Mouse (Mus musculus): Measurements from ENCODE around the gene Rap1gap2. TPM values are rescaled to one million over a fixed set of nuclear protein-coding genes. Genes with fewer than 3 reads are reported as not detected.
"Not testable (repeated sequence)": the region's sequence is repeated elsewhere in the genome, so short reads cannot be mapped to it uniquely, and the experiment has no call there.

Gene Rap1gap2
- total and polyA plus RNA-seq, 2 experiments from 2014 or later = 12.1 to 49.1 TPM

DNA sequence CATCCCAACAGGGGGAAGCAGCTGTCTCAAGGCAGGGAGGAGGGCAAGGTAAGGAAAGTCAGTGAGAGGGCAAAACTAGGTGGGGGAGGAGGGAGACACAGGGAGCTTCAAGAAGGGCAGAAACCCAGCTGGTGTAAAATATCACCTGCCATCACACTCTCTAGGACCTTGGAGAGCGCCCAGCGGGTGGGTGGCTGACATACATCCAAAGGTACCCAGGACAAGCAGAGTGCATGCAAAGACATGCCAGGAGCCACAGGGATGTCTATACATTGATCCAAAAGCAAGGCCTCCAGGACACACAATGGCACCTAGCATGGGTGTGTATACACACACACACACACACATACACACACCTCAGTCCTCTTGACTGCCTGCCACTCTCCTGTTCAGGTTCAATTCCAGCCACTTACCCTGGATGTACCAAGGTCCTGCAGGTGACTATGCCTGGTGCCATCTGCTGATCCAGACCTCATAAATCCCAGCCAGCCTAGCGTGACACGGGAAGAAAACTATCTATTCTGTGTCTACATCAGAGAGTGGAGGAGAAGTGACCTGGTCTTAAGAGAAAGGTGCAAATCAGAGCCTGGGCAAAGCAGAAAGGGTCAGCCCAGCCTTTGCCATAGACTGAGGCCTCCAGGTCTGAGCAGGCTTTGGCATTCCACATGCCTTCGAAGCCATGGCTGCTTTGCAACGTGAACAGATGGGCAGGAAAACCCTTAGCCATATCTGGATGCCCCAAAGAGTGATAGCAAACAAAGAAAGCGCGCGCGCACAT lies 25.6 kb downstream of the Rap1gap2 start:
- Histone ChIP-seq H3K4me1 (ENCODE audit: insufficient read depth, low read length) (peaks cover 10% of the 10 kb centered on the region; the same call in 1 of the 2 replicates), H3K27me3 (ENCODE audit: insufficient read depth, low read length) (no peaks in the 10 kb centered on the region), H3K27ac (ENCODE audit: low read depth, low read length) (no peak overlapping the region), H3K4me3 (ENCODE audit: low read depth, low read length) (no peak overlapping the region), H3K9ac (replicated peaks; ENCODE audit: low read length, poor library complexity, severe bottlenecking) (no peak overlapping the region), H3K4me2 (ENCODE audit: low read depth, low read length, poor library complexity, severe bottlenecking) (no peak overlapping the region), H3K9me3 (ENCODE audit: low read length) (no peaks in the 10 kb centered on the region), H3K36me3 (ENCODE audit: insufficient read depth, low read length) (no peaks in the 10 kb centered on the region)
- TF ChIP-seq CTCF (IDR thresholded peaks at IDR 0.05) = no peak
- ATAC-seq (ENCODE audit: low FRiP score) (no peak), DNase-seq (ENCODE audit: low spot score) (no peak)
- WGBS = 70% methylated on average over 10 of the region's 10 CpGs

DNA sequence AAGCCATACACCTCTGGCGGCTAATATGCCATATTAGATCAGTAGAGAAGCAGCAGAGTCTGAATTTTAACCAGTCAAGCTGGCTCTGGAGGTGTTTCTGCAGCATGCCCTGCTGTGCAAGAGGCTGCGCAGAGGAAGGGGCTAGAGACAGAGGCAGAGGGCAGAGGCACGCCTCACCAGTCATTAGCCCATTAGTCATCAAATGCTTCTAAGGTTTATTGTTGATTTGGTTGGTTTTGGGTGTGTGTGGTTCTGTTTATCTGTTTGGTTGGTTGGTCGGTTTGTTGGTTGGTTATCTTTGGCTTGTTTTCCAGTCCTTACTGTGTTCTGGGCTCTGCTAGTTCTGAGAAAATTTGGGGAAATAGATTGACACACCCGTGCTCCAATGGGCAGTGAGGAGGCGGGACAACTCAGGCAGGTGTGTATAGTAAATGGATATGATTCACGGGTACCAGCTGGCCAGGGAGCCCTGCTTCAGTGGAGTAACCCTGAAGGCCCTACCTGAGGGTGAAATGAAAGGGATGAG lies 26.8 kb downstream of the Rap1gap2 start:
- no peak for ATAC-seq (ENCODE audit: low FRiP score)
- 70% methylated on average over 7 of the region's 7 CpGs for WGBS
- H3K9me3 ChIP-seq (ENCODE audit: low read length) = no peaks in the 10 kb centered on the region
- no peak for DNase-seq (ENCODE audit: low spot score)
- H3K4me2 ChIP-seq (ENCODE audit: low read depth, low read length, poor library complexity, severe bottlenecking) = no peak overlapping the region
- no peak for TF ChIP-seq CTCF (IDR thresholded peaks at IDR 0.05)
- no peaks in the 10 kb centered on the region for H3K27me3 ChIP-seq (ENCODE audit: insufficient read depth, low read length)
- no peak overlapping the region for H3K4me3 ChIP-seq (ENCODE audit: low read depth, low read length)
- no peak overlapping the region for H3K9ac ChIP-seq (replicated peaks; ENCODE audit: low read length, poor library complexity, severe bottlenecking)
- H3K27ac ChIP-seq (ENCODE audit: low read depth, low read length) = no peak overlapping the region
- peaks cover 10% of the 10 kb centered on the region; the same call in 1 of the 2 replicates for H3K4me1 ChIP-seq (ENCODE audit: insufficient read depth, low read length)
- H3K36me3 ChIP-seq (ENCODE audit: insufficient read depth, low read length) = no peaks in the 10 kb centered on the region

DNA sequence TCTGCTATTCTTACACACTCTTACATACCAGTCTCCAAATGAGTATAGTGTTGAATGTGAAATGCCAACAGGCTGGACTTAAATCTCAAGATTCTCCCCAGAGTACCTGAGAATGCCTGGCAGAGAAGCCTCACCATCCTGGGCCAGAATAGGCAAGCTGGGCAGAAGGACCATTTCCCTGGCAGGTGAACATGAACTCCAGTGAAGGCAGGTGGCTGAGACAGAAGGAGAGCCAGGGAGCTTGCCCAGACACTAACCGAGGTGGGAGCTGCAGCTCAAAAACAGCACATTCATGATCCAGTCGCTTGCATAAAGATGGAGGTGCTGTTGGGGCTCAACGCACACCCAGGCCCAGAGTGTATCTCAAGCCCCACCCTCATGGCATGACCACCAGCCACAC lies 28.3 kb downstream of the Rap1gap2 start:
- Histone ChIP-seq H3K9ac (replicated peaks; ENCODE audit: low read length, poor library complexity, severe bottlenecking) (no peak overlapping the region), H3K9me3 (ENCODE audit: low read length) (no peaks in the 10 kb centered on the region), H3K4me3 (ENCODE audit: low read depth, low read length) (no peak overlapping the region), H3K4me2 (ENCODE audit: low read depth, low read length, poor library complexity, severe bottlenecking) (no peak overlapping the region), H3K36me3 (ENCODE audit: insufficient read depth, low read length) (no peaks in the 10 kb centered on the region), H3K27me3 (ENCODE audit: insufficient read depth, low read length) (no peaks in the 10 kb centered on the region), H3K27ac (ENCODE audit: low read depth, low read length) (no peak overlapping the region), H3K4me1 (ENCODE audit: insufficient read depth, low read length) (peaks cover 3% of the 10 kb centered on the region; the same call in 1 of the 2 replicates)
- DNase-seq (ENCODE audit: low spot score) (no peak), ATAC-seq (ENCODE audit: low FRiP score) (no peak)
- 77% methylated on average over 3 of the region's 3 CpGs for WGBS
- TF ChIP-seq CTCF (IDR thresholded peaks at IDR 0.05) = no peak

DNA sequence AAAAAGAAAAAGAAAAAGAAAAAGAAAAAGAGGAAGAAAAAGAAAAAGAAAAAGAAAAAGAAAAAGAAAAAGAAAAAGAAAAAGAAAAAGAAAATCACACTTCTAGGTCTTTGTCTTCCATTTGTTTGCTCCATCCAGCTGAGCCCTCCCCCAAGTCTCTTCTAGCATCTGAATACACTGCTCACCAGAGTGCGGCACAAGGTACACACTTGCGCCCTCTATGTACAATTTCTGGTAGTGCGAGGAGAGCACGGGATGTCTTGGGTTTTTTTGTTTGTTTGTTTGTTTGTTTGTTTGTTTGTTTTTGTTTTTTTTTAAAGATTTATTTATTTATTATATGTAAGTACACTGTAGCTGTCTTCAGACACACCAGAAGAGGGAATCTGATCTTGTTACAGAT lies 29.4 kb downstream of the Rap1gap2 start:
- 62% methylated on average over 4 of the region's 4 CpGs for WGBS
- not testable (repeated sequence) for ATAC-seq (ENCODE audit: low FRiP score)

DNA sequence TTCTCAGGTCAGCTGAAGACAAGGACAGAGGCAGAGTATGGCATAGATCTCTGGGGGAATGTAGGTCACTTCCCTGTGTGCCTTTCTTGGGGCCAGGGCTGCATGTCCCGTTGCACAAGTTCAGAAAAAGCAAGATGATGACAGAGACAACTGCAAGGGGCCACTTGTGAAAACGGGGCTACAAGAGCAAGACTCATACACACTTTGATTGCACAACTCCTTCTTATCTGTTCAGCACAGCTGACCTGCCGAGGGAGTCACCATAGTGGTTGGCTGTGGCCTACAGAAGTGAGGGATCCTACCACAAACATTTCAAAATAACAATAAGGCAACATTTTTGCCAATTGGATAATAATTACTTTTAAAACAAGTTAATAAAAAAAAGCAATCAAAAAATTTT lies 33.6 kb downstream of the Rap1gap2 start:
- TF ChIP-seq CTCF (IDR thresholded peaks at IDR 0.05) = no peak
- WGBS = 72% methylated on average over 3 of the region's 3 CpGs
- H3K9me3 ChIP-seq (ENCODE audit: low read length) = no peaks in the 10 kb centered on the region
- H3K4me1 ChIP-seq (ENCODE audit: insufficient read depth, low read length) = 0 out of 2 replicates have a peak, but pooled peaks cover 3% of the 10 kb centered on the region
- H3K36me3 ChIP-seq (ENCODE audit: insufficient read depth, low read length) = no peaks in the 10 kb centered on the region
- no peaks in the 10 kb centered on the region for H3K27me3 ChIP-seq (ENCODE audit: insufficient read depth, low read length)
- no peak overlapping the region for H3K4me2 ChIP-seq (ENCODE audit: low read depth, low read length, poor library complexity, severe bottlenecking)
- H3K4me3 ChIP-seq (ENCODE audit: low read depth, low read length) = no peak overlapping the region
- DNase-seq (ENCODE audit: low spot score) (no peak), ATAC-seq (ENCODE audit: low FRiP score) (no peak)
- no peak overlapping the region for H3K27ac ChIP-seq (ENCODE audit: low read depth, low read length)
- H3K9ac ChIP-seq (replicated peaks; ENCODE audit: low read length, poor library complexity, severe bottlenecking) = no peak overlapping the region

More for the DNA sequence above, 29.4 kb downstream of the Rap1gap2 start:
- H3K4me3 ChIP-seq (ENCODE audit: low read depth, low read length); H3K36me3 ChIP-seq (ENCODE audit: insufficient read depth, low read length); H3K9ac ChIP-seq (replicated peaks; ENCODE audit: low read length, poor library complexity, severe bottlenecking); H3K4me1 ChIP-seq (ENCODE audit: insufficient read depth, low read length); H3K27ac ChIP-seq (ENCODE audit: low read depth, low read length); DNase-seq (ENCODE audit: low spot score); H3K4me2 ChIP-seq (ENCODE audit: low read depth, low read length, poor library complexity, severe bottlenecking); H3K9me3 ChIP-seq (ENCODE audit: low read length); H3K27me3 ChIP-seq (ENCODE audit: insufficient read depth, low read length): not testable (repeated sequence)
- peak; percentile 38 for TF ChIP-seq CTCF (IDR thresholded peaks at IDR 0.05)

DNA sequence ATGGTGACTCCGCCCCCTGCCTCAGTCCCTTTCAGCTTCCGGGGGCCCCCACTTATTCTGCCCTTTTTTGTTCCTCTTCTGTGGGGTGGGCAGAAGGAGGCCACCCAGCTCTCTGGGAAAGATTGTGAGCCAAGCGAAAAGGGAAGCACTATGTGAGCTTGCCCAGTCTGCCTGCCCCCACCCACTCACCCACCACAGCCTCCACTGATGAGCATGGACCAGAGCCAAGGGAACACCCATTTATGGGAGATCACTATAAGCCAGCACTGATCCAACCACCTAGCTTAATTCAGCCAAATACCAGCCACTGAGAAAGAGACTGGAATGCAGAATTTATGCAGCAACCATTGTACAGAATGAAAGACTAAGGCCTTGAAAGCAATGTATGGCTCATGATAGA lies 34.8 kb downstream of the Rap1gap2 start:
- H3K27ac ChIP-seq (ENCODE audit: low read depth, low read length) = no peak overlapping the region
- H3K27me3 ChIP-seq (ENCODE audit: insufficient read depth, low read length) = no peaks in the 10 kb centered on the region
- ATAC-seq (ENCODE audit: low FRiP score) (no peak), DNase-seq (ENCODE audit: low spot score) (no peak)
- 0 out of 2 replicates have a peak, but pooled peaks cover 3% of the 10 kb centered on the region for H3K4me1 ChIP-seq (ENCODE audit: insufficient read depth, low read length)
- no peaks in the 10 kb centered on the region for H3K36me3 ChIP-seq (ENCODE audit: insufficient read depth, low read length)
- TF ChIP-seq CTCF (IDR thresholded peaks at IDR 0.05) = no peak
- H3K9ac ChIP-seq (replicated peaks; ENCODE audit: low read length, poor library complexity, severe bottlenecking) = no peak overlapping the region
- no peaks in the 10 kb centered on the region for H3K9me3 ChIP-seq (ENCODE audit: low read length)
- H3K4me2 ChIP-seq (ENCODE audit: low read depth, low read length, poor library complexity, severe bottlenecking) = no peak overlapping the region
- WGBS = 64% methylated on average over 3 of the region's 3 CpGs
- H3K4me3 ChIP-seq (ENCODE audit: low read depth, low read length) = no peak overlapping the region
